Mouse (Mus musculus): ENCODE results near the gene Cic.

DNA sequence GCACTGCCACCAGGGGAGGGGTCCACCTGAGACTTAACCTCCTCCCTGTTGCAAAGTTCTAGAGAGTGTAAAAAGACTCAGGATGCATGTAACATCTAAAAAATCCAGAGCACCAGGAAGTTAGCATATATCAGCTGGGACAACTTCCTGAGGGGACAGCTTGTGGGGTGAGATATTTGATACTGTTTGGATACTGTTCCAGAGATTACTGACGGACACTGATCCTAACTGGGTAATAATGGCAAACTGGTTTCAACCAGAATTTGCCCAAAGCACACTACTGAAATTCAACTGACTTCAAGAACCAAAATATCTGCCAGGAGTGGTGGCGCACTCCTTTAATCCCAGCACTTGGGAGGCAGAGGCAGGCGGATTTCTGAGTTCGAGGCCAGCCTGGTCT lies 27.0 kb downstream of the Cic start:
- TF ChIP-seq EP300 (IDR thresholded peaks at IDR 0.05; ENCODE audit: insufficient read depth, low read depth, low read length) (no peak), CTCF (IDR thresholded peaks at IDR 0.05) (no peak), POLR2A (IDR thresholded peaks at IDR 0.05; ENCODE audit: insufficient read depth, low read depth, low read length) (no peak)

Data from heart, adult 2 months (tissue).